Mouse (Mus musculus) myocyte (in vitro differentiated cells): ENCODE results near the gene Robo1. TPM values are rescaled to one million over a fixed set of nuclear protein-coding genes. Genes with fewer than 3 reads are reported as not detected.

Experiments used
- H3K27me3 ChIP-seq: one replicate; pipeline ENCODE4 v1.6.1; 2011; ENCODE audit not compliant: control insufficient read depth, insufficient read depth, insufficient read length
- H3K36me3 ChIP-seq: one replicate; pipeline ENCODE4 v1.6.1; 2011; ENCODE audit not compliant: control insufficient read depth, insufficient read depth
- H3K4me2 ChIP-seq: one replicate; pipeline ENCODE4 v1.6.1; 2011; ENCODE audit warnings: low read depth, control low read depth
- H3K4me3 ChIP-seq: one replicate; pipeline ENCODE4 v1.5.1; 2011; ENCODE audit warnings: mild to moderate bottlenecking, control low read depth, moderate library complexity
- H3K79me2 ChIP-seq: one replicate; pipeline ENCODE4 v1.6.1; 2011; ENCODE audit not compliant: control insufficient read depth, insufficient read depth
- H3ac ChIP-seq: one replicate; pipeline ENCODE4 v1.6.1; 2011; ENCODE audit not compliant: control insufficient read depth, insufficient read length
- CEBPB ChIP-seq: IDR thresholded peaks from 2 replicates; pipeline ENCODE4 v1.6.1; 2011; ENCODE audit warnings: mild to moderate bottlenecking, moderate library complexity; ENCODE audit not compliant: poor library complexity, insufficient read depth, severe bottlenecking
- E2F4 ChIP-seq: IDR thresholded peaks from one replicate; pipeline ENCODE4 v1.6.1; 2011; ENCODE audit warnings: mild to moderate bottlenecking, control low read depth, moderate library complexity; ENCODE audit not compliant: insufficient read depth
- MAX ChIP-seq: IDR thresholded peaks from one replicate; pipeline ENCODE4 v1.6.1; 2011; ENCODE audit warnings: low read depth, mild to moderate bottlenecking, control low read depth
- MYOD1 ChIP-seq, 3 experiments: IDR thresholded peaks; one replicate each; pipeline ENCODE4 v1.6.1; 2011; ENCODE audit warnings: control low read depth in 2 of 3, low read depth in 2 of 3, mild to moderate bottlenecking in 2 of 3, moderate library complexity in 1 of 3; ENCODE audit not compliant: insufficient read length in 2 of 3, control insufficient read depth in 1 of 3
- MYOG ChIP-seq, 3 experiments: IDR thresholded peaks; one replicate each; pipeline ENCODE4 v1.6.1; 2011; ENCODE audit warnings: control low read depth in 2 of 3, low read depth in 2 of 3, mild to moderate bottlenecking in 2 of 3; ENCODE audit not compliant: insufficient read length in 2 of 3, control insufficient read depth in 1 of 3, insufficient read depth in 1 of 3
- POLR2A ChIP-seq: IDR thresholded peaks from one replicate; pipeline ENCODE4 v1.6.1; 2011; ENCODE audit warnings: low read depth, mild to moderate bottlenecking, control low read depth, moderate library complexity; ENCODE audit not compliant: insufficient read length
- POLR2AphosphoS2 ChIP-seq: IDR thresholded peaks from one replicate; pipeline ENCODE4 v1.6.1; 2011; ENCODE audit warnings: low read depth, control low read depth; ENCODE audit not compliant: insufficient read length
- REST ChIP-seq: IDR thresholded peaks from one replicate; pipeline ENCODE4 v1.6.1; 2011; ENCODE audit warnings: mild to moderate bottlenecking, control low read depth, moderate library complexity; ENCODE audit not compliant: insufficient read depth, insufficient read length
- SRF ChIP-seq: IDR thresholded peaks from one replicate; pipeline ENCODE4 v1.6.1; 2011; ENCODE audit warnings: low read depth; ENCODE audit not compliant: control insufficient read depth, insufficient read length
- TCF12 ChIP-seq: IDR thresholded peaks from one replicate; pipeline ENCODE4 v1.6.1; 2011; ENCODE audit warnings: mild to moderate bottlenecking, control low read depth; ENCODE audit not compliant: poor library complexity, insufficient read depth, severe bottlenecking
- TCF3 ChIP-seq: IDR thresholded peaks from one replicate; pipeline ENCODE4 v1.6.1; 2011; ENCODE audit warnings: low read depth, control low read depth; ENCODE audit not compliant: insufficient read length
- USF1 ChIP-seq: IDR thresholded peaks from one replicate; pipeline ENCODE4 v1.6.1; 2011; ENCODE audit warnings: low read depth, mild to moderate bottlenecking, control low read depth, moderate library complexity
- polyA plus RNA-seq: library from polyadenylated mRNA; unstranded; fragments of >200 nt; fragmentation: generic; extraction: Trizol; gene quantifications from one replicate; pipeline ENCODE4 v1.2.1, GENCODE M21; 2012; ENCODE audit warnings: missing spikeins

The Robo1 gene
- polyA plus RNA-seq, 1 experiment, result 3.5 TPM

GRCm38 (mm10) chr16:72327321-72327720 lies 19.2 kb downstream of the Robo1 start:
- no peak overlapping the region for H3ac ChIP-seq
- H3K36me3 ChIP-seq, result no peaks in the 10 kb centered on the region
- no peak overlapping the region for H3K4me3 ChIP-seq
- TF ChIP-seq TCF12 (no peak), MAX (no peak), CEBPB (no peak), POLR2A (no peak), MYOG (IDR thresholded peaks at IDR 0.05; ENCODE audit: control insufficient read depth in 1 of 3, insufficient read depth in 1 of 3, insufficient read length in 2 of 3, low read depth in 2 of 3) (no peak), POLR2AphosphoS2 (no peak), USF1 (no peak), E2F4 (no peak)
- H3K27me3 ChIP-seq, result no peaks in the 10 kb centered on the region
- no peaks in the 10 kb centered on the region for H3K79me2 ChIP-seq
- H3K4me2 ChIP-seq, result no peak overlapping the region

GRCm38 (mm10) chr16:72328579-72328978 lies 20.5 kb downstream of the Robo1 start:
- H3K4me2 ChIP-seq, result no peak overlapping the region
- TF ChIP-seq REST (no peak), MYOD1 (IDR thresholded peaks at IDR 0.05; ENCODE audit: control insufficient read depth in 1 of 3, insufficient read length in 2 of 3, low read depth in 2 of 3) (no peak), TCF3 (no peak), POLR2AphosphoS2 (no peak), E2F4 (no peak), POLR2A (no peak), USF1 (no peak), CEBPB (no peak), SRF (no peak), TCF12 (no peak), MAX (no peak), MYOG (IDR thresholded peaks at IDR 0.05; ENCODE audit: control insufficient read depth in 1 of 3, insufficient read depth in 1 of 3, insufficient read length in 2 of 3, low read depth in 2 of 3) (no peak)
- no peaks in the 10 kb centered on the region for H3K79me2 ChIP-seq
- no peaks in the 10 kb centered on the region for H3K36me3 ChIP-seq
- no peak overlapping the region for H3K4me3 ChIP-seq
- no peak overlapping the region for H3ac ChIP-seq
- H3K27me3 ChIP-seq, result no peaks in the 10 kb centered on the region

- Histone ChIP-seq H3K4me2 (no peak overlapping the region), H3K4me3 (no peak overlapping the region), H3K79me2 (no peaks in the 10 kb centered on the region), H3K27me3 (no peaks in the 10 kb centered on the region), H3ac (no peak overlapping the region), H3K36me3 (no peaks in the 10 kb centered on the region)
- no peak for TF ChIP-seq MYOG (IDR thresholded peaks at IDR 0.05; ENCODE audit: control insufficient read depth in 1 of 3, insufficient read depth in 1 of 3, insufficient read length in 2 of 3, low read depth in 2 of 3)
- TF ChIP-seq MYOD1 (IDR thresholded peaks at IDR 0.05; ENCODE audit: control insufficient read depth in 1 of 3, insufficient read length in 2 of 3, low read depth in 2 of 3), result no peak
- TF ChIP-seq TCF3, result no peak
- no peak for TF ChIP-seq E2F4
- no peak for TF ChIP-seq MAX
- TF ChIP-seq CEBPB, result no peak
- no peak for TF ChIP-seq TCF12
- no peak for TF ChIP-seq USF1
- no peak for TF ChIP-seq SRF
- TF ChIP-seq REST, result no peak
Measured at GRCm38 (mm10) chr16:72337757-72338156, 29.7 kb downstream of the Robo1 start.

- Histone ChIP-seq H3K4me3 (no peak overlapping the region), H3K4me2 (no peak overlapping the region), H3K79me2 (no peaks in the 10 kb centered on the region), H3K27me3 (no peaks in the 10 kb centered on the region), H3K36me3 (no peaks in the 10 kb centered on the region), H3ac (no peak overlapping the region)
- TF ChIP-seq E2F4, result no peak
- no peak for TF ChIP-seq TCF12
- TF ChIP-seq REST, result no peak
- TF ChIP-seq CEBPB, result no peak
- no peak for TF ChIP-seq USF1
- TF ChIP-seq MYOG (IDR thresholded peaks at IDR 0.05; ENCODE audit: control insufficient read depth in 1 of 3, insufficient read depth in 1 of 3, insufficient read length in 2 of 3, low read depth in 2 of 3), result no peak
- no peak for TF ChIP-seq SRF
- TF ChIP-seq MYOD1 (IDR thresholded peaks at IDR 0.05; ENCODE audit: control insufficient read depth in 1 of 3, insufficient read length in 2 of 3, low read depth in 2 of 3), result no peak
- TF ChIP-seq POLR2AphosphoS2, result no peak
- no peak for TF ChIP-seq TCF3
- TF ChIP-seq MAX, result no peak
- no peak for TF ChIP-seq POLR2A
Measured at GRCm38 (mm10) chr16:72350422-72350821, 42.3 kb downstream of the Robo1 start.
